Mouse (Mus musculus) liver, embryonic 16.5 days (tissue): ENCODE results near the gene Sox5. TPM values are rescaled to one million over a fixed set of nuclear protein-coding genes. Genes with fewer than 3 reads are reported as not detected.

Experiments
- ATAC-seq: fragments of 200-750 bp; cut with Nextera tagmentation; 2 replicates; pipeline ENCODE4 v1.8.0; 2017; ENCODE audit warnings: low read depth, mild to moderate bottlenecking, moderate number of reproducible peaks, moderate library complexity
- H3K27ac ChIP-seq: fragments of 300-500 bp; sonication (generic); 2 replicates; pipeline ENCODE4 v1.5.1; 2014; ENCODE audit warnings: mild to moderate bottlenecking, low read length
- H3K27me3 ChIP-seq: fragments of 300-500 bp; sonication (generic); 2 replicates; pipeline ENCODE4 v1.6.1; 2014; ENCODE audit warnings: low read depth, low read length, mixed read lengths; ENCODE audit not compliant: control insufficient read depth, insufficient read depth
- H3K36me3 ChIP-seq: fragments of 300-500 bp; sonication (generic); 2 replicates; pipeline ENCODE4 v1.6.1; 2014; ENCODE audit warnings: mild to moderate bottlenecking; ENCODE audit not compliant: control insufficient read depth, insufficient read depth
- H3K4me1 ChIP-seq: fragments of 300-500 bp; sonication (generic); 2 replicates; pipeline ENCODE4 v1.6.1; 2014; ENCODE audit warnings: low read depth, low read length, mixed read lengths; ENCODE audit not compliant: control insufficient read depth
- H3K4me2 ChIP-seq: fragments of 300-500 bp; sonication (generic); 2 replicates; pipeline ENCODE4 v1.6.1; 2014; ENCODE audit warnings: low read depth, low read length, mixed read lengths
- H3K4me3 ChIP-seq: fragments of 300-500 bp; sonication (generic); 2 replicates; pipeline ENCODE4 v1.5.1; 2014; ENCODE audit warnings: low read depth, mild to moderate bottlenecking, low read length
- H3K9ac ChIP-seq: fragments of 300-500 bp; sonication (generic); 2 replicates; pipeline ENCODE4 v1.6.1; 2014; ENCODE audit warnings: low read depth, low read length
- H3K9me3 ChIP-seq: fragments of 300-500 bp; sonication (generic); replicated peaks from 2 replicates; pipeline ENCODE4 v1.6.1; 2016; ENCODE audit warnings: low read length; ENCODE audit not compliant: control insufficient read depth
- WGBS: fragments of 180-500 bp; shearing (Covaris S2); extraction: QIAGEN DNeasy Blood & Tissue Kit; methylation state at CpG from one replicate; pipeline ENCODE4 v1.1.7; 2014; ENCODE audit not compliant: insufficient replicate concordance; 5-methylcytosine and 5-hydroxymethylcytosine counted together
- polyA plus RNA-seq: library from polyadenylated mRNA; unstranded; fragments of >200 nt; fragmentation: Nextera tagmentation; extraction: Ambion mirVana; gene quantifications from 2 replicates; pipeline ENCODE4 v1.2.1, GENCODE M21; 2015

Sox5 gene
- polyA plus RNA-seq, 1 experiment from 2014 or later: 7.5 TPM

GRCm38 (mm10) chr6:143833986-143834385 is 947.8 kb downstream of the Sox5 start:
- H3K4me3 ChIP-seq: no peak overlapping the region
- H3K9ac ChIP-seq: no peak overlapping the region
- H3K27me3 ChIP-seq: no peaks in the 10 kb centered on the region
- H3K27ac ChIP-seq: no peak overlapping the region
- no peaks in the 10 kb centered on the region for H3K36me3 ChIP-seq
- ATAC-seq: no peak
- whole genome bisulfite sequencing: 59% methylated on average over 3 of the region's 3 CpGs
- H3K9me3 ChIP-seq: no peaks in the 10 kb centered on the region
- no peaks in the 10 kb centered on the region; the same call in 1 of the 2 replicates for H3K4me1 ChIP-seq
- no peak overlapping the region for H3K4me2 ChIP-seq

- Histone ChIP-seq H3K27ac (no peak overlapping the region), H3K27me3 (no peaks in the 10 kb centered on the region), H3K9me3 (no peaks in the 10 kb centered on the region), H3K9ac (no peak overlapping the region), H3K4me2 (peak overlapping the region; percentile 55), H3K4me3 (peak overlapping the region; percentile 52), H3K4me1 (no peaks in the 10 kb centered on the region; the same call in 1 of the 2 replicates), H3K36me3 (no peaks in the 10 kb centered on the region)
- WGBS: 43% methylated on average over 23 of the region's 23 CpGs
- ATAC-seq: peak; percentile 81
These were observed 948.6 kb downstream of the Sox5 start for GRCm38 (mm10) chr6:143833182-143833558.

- H3K9me3 ChIP-seq: no peaks in the 10 kb centered on the region
- 33% methylated on average over 12 of the region's 12 CpGs for WGBS
- peak; percentile 71 for ATAC-seq
- H3K4me2 ChIP-seq: peak overlapping the region; percentile 55
- no peaks in the 10 kb centered on the region for H3K36me3 ChIP-seq
- no peaks in the 10 kb centered on the region; the same call in 1 of the 2 replicates for H3K4me1 ChIP-seq
- H3K4me3 ChIP-seq: peak overlapping the region; percentile 52
- no peak overlapping the region for H3K9ac ChIP-seq
- no peak overlapping the region for H3K27ac ChIP-seq
- no peaks in the 10 kb centered on the region for H3K27me3 ChIP-seq
These were observed 949.1 kb downstream of the Sox5 start for GRCm38 (mm10) chr6:143832483-143833181.

GRCm38 (mm10) chr6:143831246-143831645 is 950.5 kb downstream of the Sox5 start:
- H3K9me3 ChIP-seq: no peaks in the 10 kb centered on the region
- H3K27me3 ChIP-seq: no peaks in the 10 kb centered on the region
- H3K4me3 ChIP-seq: no peak overlapping the region
- H3K9ac ChIP-seq: no peak overlapping the region
- ATAC-seq: no peak
- no peaks in the 10 kb centered on the region for H3K36me3 ChIP-seq
- no peak overlapping the region for H3K4me2 ChIP-seq
- no peak overlapping the region for H3K27ac ChIP-seq
- no peaks in the 10 kb centered on the region; the same call in 1 of the 2 replicates for H3K4me1 ChIP-seq
- 64% methylated on average over 4 of the region's 4 CpGs for WGBS

GRCm38 (mm10) chr6:143830131-143830530 is 951.6 kb downstream of the Sox5 start:
- no peak overlapping the region for H3K9ac ChIP-seq
- no peak overlapping the region for H3K27ac ChIP-seq
- H3K36me3 ChIP-seq: no peaks in the 10 kb centered on the region
- H3K9me3 ChIP-seq: no peaks in the 10 kb centered on the region
- H3K27me3 ChIP-seq: no peaks in the 10 kb centered on the region
- H3K4me2 ChIP-seq: no peak overlapping the region
- no peaks in the 10 kb centered on the region; the same call in 1 of the 2 replicates for H3K4me1 ChIP-seq
- 53% methylated on average over 2 of the region's 2 CpGs for WGBS
- H3K4me3 ChIP-seq: no peak overlapping the region
- ATAC-seq: no peak

- H3K9ac ChIP-seq: no peak overlapping the region
- 32% methylated on average over 5 of the region's 5 CpGs for WGBS
- no peak overlapping the region for H3K4me2 ChIP-seq
- H3K9me3 ChIP-seq: no peaks in the 10 kb centered on the region
- H3K4me1 ChIP-seq: no peaks in the 10 kb centered on the region
- H3K27me3 ChIP-seq: no peaks in the 10 kb centered on the region
- no peak for ATAC-seq
- H3K36me3 ChIP-seq: no peaks in the 10 kb centered on the region
- no peak overlapping the region for H3K27ac ChIP-seq
- no peak overlapping the region for H3K4me3 ChIP-seq
These were observed 955.0 kb downstream of the Sox5 start for GRCm38 (mm10) chr6:143826786-143827185.

- Histone ChIP-seq H3K4me1 (no peaks in the 10 kb centered on the region), H3K4me2 (no peak overlapping the region), H3K9me3 (no peaks in the 10 kb centered on the region), H3K27ac (no peak overlapping the region), H3K27me3 (no peaks in the 10 kb centered on the region), H3K9ac (no peak overlapping the region), H3K36me3 (no peaks in the 10 kb centered on the region), H3K4me3 (no peak overlapping the region)
- WGBS: 39% methylated on average over 5 of the region's 5 CpGs
- no peak for ATAC-seq
These were observed 955.8 kb downstream of the Sox5 start for GRCm38 (mm10) chr6:143825966-143826365.

- no peaks in the 10 kb centered on the region for H3K9me3 ChIP-seq
- H3K27ac ChIP-seq: no peak overlapping the region
- no peak overlapping the region for H3K9ac ChIP-seq
- WGBS: 74% methylated on average over 6 of the region's 6 CpGs
- no peak overlapping the region for H3K4me3 ChIP-seq
- H3K36me3 ChIP-seq: no peaks in the 10 kb centered on the region
- H3K27me3 ChIP-seq: no peaks in the 10 kb centered on the region
- ATAC-seq: no peak
- H3K4me2 ChIP-seq: no peak overlapping the region
- no peaks in the 10 kb centered on the region for H3K4me1 ChIP-seq
These were observed 956.7 kb downstream of the Sox5 start for GRCm38 (mm10) chr6:143825086-143825485.

GRCm38 (mm10) chr6:143788446-143788845 is 993.3 kb downstream of the Sox5 start:
- Histone ChIP-seq H3K9ac (no peak overlapping the region), H3K9me3 (no peaks in the 10 kb centered on the region), H3K27ac (no peak overlapping the region), H3K36me3 (no peaks in the 10 kb centered on the region), H3K4me3 (no peak overlapping the region), H3K4me1 (no peaks in the 10 kb centered on the region), H3K27me3 (no peaks in the 10 kb centered on the region), H3K4me2 (no peak overlapping the region)
- WGBS: 72% methylated on average over 2 of the region's 2 CpGs
- no peak for ATAC-seq
